Mouse (Mus musculus) thymus, adult 18-20 months (tissue): ENCODE measurements around the gene Hrasls5.

Source experiments
- DNase-seq, 2 experiments: peaks; one replicate each; pipeline ENCODE4 v3.0.0; 2022; ENCODE audit warnings: mixed read lengths in 2 of 2

The Hrasls5 gene

DNA sequence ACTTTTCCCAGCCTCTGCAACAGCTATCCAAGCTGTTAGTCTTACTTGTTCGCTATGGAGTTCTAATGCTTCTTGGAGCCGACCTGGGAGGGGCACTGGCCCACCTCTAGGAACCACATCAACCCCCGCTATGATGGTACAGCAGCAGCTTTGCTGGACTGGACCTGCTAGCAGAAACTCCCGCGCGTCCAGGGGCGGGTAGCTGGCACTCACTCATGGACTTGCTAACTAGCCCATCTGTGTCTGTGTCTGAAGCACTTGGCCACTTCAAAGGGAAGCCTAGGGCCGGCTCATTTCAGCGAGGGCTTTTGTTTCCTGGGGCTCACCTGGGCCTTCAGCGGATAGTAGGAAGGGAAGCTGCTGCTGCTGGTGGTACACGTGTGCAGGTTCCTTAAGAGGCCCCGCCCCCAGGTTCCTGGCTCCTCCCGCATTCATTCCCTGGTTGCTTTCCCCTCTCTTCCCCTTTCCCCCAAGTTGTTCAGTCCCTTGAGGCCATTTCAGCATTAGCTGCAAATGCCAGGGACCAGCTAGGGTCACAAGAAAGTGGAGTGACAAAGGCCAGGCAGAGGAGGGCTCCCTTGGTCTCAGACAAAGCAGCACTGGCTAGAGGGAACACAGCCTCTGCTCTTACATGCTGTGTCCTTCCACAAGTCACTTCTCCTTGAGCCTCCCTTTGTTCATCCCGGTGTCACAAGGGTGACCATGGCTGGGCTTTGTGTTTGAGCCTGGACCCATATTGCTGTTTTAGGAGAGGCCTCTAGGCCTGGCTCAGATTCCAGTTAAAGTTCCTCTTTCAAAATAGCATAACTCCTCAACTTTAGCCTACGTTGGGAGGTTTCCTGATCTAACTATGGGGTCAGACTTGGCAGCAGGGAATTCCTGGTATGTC lies 5.3 kb upstream of the Hrasls5 start, which contains the start of gene Lgals12:
TSS of gene Lgals12 (minus strand) at position 393 of the 889 bp plus-strand sequence.
- no peak for DNase-seq

DNA sequence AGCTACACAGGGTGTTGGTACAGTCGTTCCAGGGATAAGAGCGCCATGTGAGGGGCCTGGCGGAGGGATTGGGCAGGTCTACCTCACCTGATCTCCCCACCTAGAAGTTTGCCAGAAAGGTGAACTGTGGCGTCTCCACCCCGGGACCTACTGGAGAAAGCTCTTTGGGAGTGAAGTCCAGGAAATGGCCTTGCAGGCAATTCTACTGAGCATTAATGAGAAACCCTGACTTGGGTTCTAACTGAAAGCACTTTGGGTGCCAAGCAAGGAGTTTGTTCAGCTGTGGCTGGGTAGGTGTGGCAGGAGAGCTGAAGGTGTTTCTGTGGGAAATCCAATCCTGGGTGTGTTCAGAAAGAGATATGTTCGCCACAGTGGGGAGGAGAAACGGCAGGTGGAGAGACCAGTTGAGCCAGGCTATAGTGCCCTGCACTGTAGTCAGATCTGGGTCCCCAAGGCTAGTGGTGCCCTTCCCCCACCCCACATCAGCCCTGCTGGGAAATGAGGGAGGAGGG lies 4.6 kb upstream of the Hrasls5 start:
- no peak for DNase-seq

DNA sequence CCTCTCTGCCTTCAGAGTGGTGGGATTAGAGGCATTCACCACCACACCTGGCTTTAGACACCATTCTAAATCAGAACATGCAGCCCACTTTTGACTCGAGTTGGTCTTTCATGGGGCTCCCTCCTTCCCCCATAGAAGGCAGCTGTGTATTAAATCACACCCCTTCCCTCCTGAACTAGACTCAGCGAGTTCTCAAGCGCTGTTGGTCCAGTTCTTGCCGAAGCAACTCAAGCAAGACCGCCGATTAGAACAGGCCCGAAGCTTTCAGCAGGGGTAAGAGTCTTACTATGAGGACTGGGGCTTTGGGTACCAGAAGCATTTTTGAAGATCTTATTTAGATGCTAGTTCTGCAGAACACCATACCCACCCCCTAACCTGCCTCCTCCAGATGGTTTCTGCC lies 810 bp downstream of the Hrasls5 start:
- DNase-seq: no peak

DNA sequence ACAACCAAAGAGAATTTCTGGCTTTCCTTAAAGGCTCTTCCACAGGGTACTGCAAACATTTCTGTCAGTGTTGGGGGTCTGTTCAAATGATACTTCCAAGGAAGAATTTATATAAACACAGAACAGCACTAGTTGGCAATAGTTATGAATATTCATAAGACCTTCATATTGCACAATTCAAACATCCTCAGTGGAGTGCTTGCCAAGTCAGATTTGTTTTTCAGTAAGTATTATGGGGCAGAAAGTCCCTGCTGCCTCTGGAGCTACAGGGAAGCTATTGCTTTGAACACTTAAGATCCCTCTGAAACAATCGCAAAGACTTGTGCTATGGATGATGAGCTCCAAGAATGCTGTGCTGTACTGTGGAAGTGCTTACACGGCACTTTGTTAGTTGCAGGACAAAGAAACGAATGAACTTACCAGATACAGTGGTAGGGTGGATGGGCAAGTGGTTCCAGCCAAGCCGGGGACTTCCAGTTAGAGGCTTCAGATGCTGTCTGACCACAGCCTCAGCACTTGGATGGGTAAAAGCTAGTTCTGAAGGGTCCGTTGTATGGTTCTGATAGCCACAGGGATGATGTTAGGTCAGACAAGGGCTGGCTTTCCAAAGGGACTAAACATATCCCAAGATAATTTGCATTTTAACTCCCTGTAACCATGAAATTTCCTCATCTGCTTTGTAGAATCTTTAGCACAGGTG lies 4.0 kb downstream of the Hrasls5 start:
- DNase-seq: no peak

DNA sequence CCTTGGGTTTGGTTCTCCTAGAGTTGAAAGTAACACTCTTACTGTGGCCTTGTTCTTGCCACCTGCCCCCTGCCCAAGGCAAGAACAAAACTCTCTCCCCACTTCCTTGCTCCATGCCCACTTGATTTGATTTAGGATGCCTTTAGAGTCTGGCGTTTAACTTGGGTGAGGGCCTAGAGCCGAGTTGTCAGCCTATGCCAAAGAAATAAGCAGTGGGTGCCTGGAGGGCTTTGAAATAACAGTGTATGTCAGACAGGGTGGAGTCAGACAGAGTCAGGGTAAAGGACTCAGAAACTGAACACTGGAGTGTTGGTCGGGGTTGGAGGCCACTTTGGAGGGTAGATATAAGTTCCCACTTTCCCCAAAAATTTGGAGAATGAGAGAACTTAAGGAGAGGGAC lies 4.7 kb downstream of the Hrasls5 start:
- no peak for DNase-seq

DNA sequence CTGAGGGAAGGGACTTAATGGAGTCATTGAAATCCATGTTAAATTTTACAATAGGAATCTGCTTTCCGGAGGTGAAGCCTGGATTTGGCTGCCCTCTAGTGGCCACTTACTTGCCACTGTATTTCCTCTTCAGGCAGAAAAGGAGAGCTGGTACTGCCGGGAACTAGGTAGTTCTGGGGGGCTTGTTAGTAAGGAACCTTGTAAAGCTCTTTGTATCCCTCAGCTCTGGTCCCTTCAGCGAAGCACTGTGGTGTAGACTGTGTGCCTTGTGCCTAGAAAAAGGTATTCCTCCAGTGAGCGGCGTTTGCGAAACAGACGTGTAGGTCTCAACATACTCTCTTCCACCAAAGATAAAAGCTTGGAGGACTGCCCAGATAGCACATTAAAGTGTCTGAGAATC lies 5.4 kb downstream of the Hrasls5 start:
- no peak for DNase-seq

DNA sequence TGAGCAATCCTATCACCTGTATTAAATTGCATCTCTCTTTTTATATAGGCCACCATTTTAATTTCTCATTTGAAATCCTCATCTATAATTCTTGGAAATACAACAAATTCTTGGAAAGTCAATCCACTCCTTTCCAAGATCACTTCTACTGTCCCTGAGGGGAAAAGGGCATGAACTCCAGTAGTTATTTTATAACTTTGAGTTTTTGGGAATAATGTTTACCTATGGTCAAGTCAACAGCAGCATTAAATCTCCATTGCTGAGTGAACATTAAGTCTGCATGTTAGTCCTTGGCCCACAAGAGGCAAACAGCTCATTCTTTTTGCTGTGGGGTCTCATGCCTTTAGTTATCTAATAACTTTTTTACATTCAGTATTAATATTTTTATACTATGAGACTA lies 20.7 kb downstream of the Hrasls5 start:
- no peak for DNase-seq

DNA sequence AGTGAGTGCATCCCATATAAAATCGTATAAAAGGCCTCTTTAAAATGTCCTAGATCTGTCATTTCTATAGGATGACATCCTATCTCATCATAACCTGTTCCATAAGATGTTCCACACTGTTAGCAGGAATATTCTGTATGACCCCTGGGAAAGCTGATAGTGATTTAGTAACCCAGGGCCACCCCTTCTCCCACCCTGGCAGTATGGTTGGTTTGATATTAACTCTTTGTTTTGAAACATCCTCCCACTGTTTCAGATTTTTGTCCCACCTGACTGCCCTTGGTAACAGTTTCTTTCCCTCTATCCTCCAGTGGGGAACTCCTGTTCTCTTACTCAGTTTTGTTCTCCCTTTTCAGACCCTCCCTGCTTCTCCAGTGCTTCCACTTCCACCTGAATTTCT lies 21.4 kb downstream of the Hrasls5 start:
- no peak for DNase-seq

DNA sequence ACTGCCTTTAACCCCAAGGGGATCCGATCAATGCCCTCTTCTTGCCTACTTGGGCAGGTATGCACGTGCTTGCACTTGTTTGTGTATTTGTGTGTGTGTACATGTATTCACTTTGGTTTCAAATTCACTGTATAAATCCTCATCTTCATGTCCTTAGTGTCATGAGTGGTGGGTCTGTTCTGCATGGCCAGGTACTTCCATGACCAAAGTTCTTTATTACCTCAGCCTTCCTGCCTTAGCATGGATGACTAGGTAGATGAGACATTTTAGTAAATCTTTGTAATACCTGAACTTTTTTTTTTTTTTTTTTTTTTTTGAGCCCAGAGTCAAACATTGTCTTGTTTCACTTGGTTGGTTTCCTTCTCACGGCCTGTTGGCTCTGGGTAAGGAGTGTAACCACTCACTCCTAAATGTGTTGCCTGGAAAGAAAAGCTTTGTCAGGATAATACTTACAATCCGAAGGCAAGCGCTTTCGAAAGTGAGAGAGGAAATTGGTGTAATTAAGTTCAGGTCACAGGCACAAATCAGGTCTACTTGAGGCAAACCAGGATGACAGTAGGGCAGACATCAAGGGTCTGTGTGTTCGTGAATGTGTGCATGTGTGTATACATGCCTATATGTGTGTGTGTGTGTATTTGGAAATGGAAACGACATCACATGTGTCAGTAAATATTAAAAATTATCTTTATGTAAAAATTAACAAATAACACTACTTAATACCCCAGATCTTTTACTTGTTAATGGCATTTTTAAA lies 36.7 kb downstream of the Hrasls5 start:
- DNase-seq: no peak

DNA sequence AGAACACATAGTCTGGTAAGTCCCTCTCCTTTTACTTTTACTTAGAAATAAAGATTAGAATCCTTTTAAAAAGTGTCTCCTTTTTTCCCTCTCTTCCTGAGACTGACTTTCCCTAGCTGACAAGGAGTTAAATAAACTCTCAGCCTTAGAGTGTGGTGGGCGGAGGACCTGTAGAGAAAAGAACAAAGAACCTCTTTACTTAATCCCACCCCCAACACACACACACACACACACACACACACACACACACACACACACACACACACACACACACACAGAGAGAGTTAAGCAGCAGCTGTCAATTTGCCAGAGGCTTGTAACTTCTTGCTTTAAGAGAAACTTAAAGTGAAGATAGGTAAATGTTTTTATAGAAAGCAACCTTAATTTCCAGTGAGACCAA lies 59.7 kb downstream of the Hrasls5 start:
- no peak for DNase-seq

DNA sequence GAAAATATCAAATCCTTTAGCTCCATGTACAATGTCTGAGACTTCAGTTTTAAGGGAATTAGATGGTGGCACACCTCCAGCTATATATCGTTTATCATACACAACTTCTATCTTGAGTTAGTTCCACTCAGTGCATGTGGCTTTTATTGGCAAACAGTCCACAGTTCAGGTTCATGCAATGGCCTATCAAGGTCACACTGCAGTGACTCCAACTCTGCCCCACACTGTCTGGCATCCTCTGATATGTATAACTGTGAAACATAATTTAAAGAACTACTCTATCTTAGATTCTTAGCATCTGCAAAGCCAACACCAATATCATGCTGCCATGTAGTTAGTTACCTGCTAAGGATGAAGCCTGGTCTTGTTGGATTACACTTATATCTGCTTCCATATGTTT lies 75.6 kb downstream of the Hrasls5 start:
- no peak for DNase-seq
